ENCODE assay signal across 8 mouse cellular contexts in genomic region chr19:26845276-26846016, GRCm38 (mm10). TPM values are rescaled to one million over a fixed set of nuclear protein-coding genes. Genes with fewer than 3 reads are reported as not detected.
DNase-seq lines count a peak whose midpoint lies in the region; ATAC-seq lines count a peak whose summit lies in the region.

No protein-coding gene starts in this region.

- peak overlapping the region; percentile 76 for H3K9ac ChIP-seq in hindbrain, embryonic 14.5 days

- peak overlapping the region; percentile 98 for H3K27ac ChIP-seq in hindbrain, embryonic 14.5 days

- H3K4me3 ChIP-seq in hindbrain, embryonic 14.5 days (replicated peaks; ENCODE audit: low read length) = peak overlapping the region; percentile 41

- peaks cover 10% of the 10 kb centered on the region for H3K4me1 ChIP-seq in hindbrain, embryonic 14.5 days (replicated peaks; ENCODE audit: control insufficient read depth, insufficient read depth, low read length)

- DNase-seq in Muller cell, postnatal 12 days (ENCODE audit: inconsistent ontology term) = peak; percentile 95
- DNase-seq in cerebellum, adult 9-11 months = peak; percentile 82
- peak; percentile 80 to 83 for DNase-seq in frontal cortex, postnatal 25 days (ENCODE audit: low spot score in 2 of 2)
- peak; percentile 99 for DNase-seq in hindbrain, embryonic 14.5 days (ENCODE audit: low spot score)
- DNase-seq in layer of hippocampus, postnatal 36 days = peak; percentile 82 to 85
- peak; percentile 82 for DNase-seq in lung, postnatal 36 days
- peak; percentile 98 for DNase-seq in retina, postnatal 1 day
- DNase-seq in urinary bladder, adult 18-20 months (ENCODE audit: low spot score in 2 of 2) = peak; percentile 49 to 68

- ATAC-seq in hindbrain, embryonic 14.5 days (ENCODE audit: low FRiP score) = peak; percentile 92

- peak overlapping the region; percentile 64 for H3K4me2 ChIP-seq in hindbrain, embryonic 14.5 days (replicated peaks)

- H3K9me3 ChIP-seq in hindbrain, embryonic 14.5 days (ENCODE audit: control insufficient read depth, low read length) = no peaks in the 10 kb centered on the region

- no peaks in the 10 kb centered on the region for H3K27me3 ChIP-seq in hindbrain, embryonic 14.5 days (ENCODE audit: control insufficient read depth, insufficient read depth, low read length)

- H3K36me3 ChIP-seq in hindbrain, embryonic 14.5 days (replicated peaks; ENCODE audit: control insufficient read depth, insufficient read depth) = no peaks in the 10 kb centered on the region

- under 1% methylated on average over 16 of the region's 16 CpGs for WGBS in hindbrain, embryonic 14.5 days

RNA-seq across cellular contexts. Expression of gene Gm815, which starts 40.2 kb away (rescaled TPM):
- polyA plus RNA-seq in hindbrain, embryonic 14.5 days (2014; fragmentation: Nextera tagmentation; extraction: Ambion mirVana) = not detected in 2 replicates
- total RNA-seq in layer of hippocampus, postnatal 36 days (2021) = not detected

Comparison
In these comparisons a context has a peak if more than half of its experiments do, and no peak if none do; other contexts are left out.
1. Peak in every context shown above with its lines: DNase-seq, ATAC-seq, H3K4me3 ChIP-seq and H3K27ac ChIP-seq.